Mouse (Mus musculus): ENCODE measurements around the gene Fbxw8.

- TF ChIP-seq CTCF (conservative IDR thresholded peaks at IDR 0.05; ENCODE audit: low read length), result no peak
- TF ChIP-seq POU5F1 (IDR thresholded peaks at IDR 0.05; ENCODE audit: borderline replicate concordance, low read length), result no peak
- no peak for TF ChIP-seq NANOG (IDR thresholded peaks at IDR 0.05; ENCODE audit: borderline replicate concordance, low read length)
These were observed 12.8 kb downstream of the Fbxw8 start for GRCm38 (mm10) chr5:118142471-118142870.

Data from E14TG2a.4 (cell line).